Mouse (Mus musculus) C2C12 (cell line): ENCODE results near the gene A1cf.

Experiments
- CEBPB ChIP-seq: IDR thresholded peaks from one replicate; pipeline ENCODE4 v1.6.1; 2011; ENCODE audit warnings: low read depth, mild to moderate bottlenecking, control low read depth, moderate library complexity
- CTCF ChIP-seq: IDR thresholded peaks from one replicate; pipeline ENCODE4 v1.5.1; 2011; ENCODE audit not compliant: control insufficient read depth, insufficient read depth, insufficient read length
- MAX ChIP-seq: IDR thresholded peaks from one replicate; pipeline ENCODE4 v1.6.1; 2011; ENCODE audit warnings: mild to moderate bottlenecking, control low read depth
- MYOD1 ChIP-seq: IDR thresholded peaks from one replicate; pipeline ENCODE4 v1.6.1; 2011; ENCODE audit warnings: low read depth; ENCODE audit not compliant: control insufficient read depth, insufficient read length
- MYOG ChIP-seq: IDR thresholded peaks from one replicate; pipeline ENCODE4 v1.6.1; 2011; ENCODE audit not compliant: control insufficient read depth, insufficient read length; ENCODE audit errors: extremely low read depth
- USF1 ChIP-seq: IDR thresholded peaks from one replicate; pipeline ENCODE4 v1.6.1; 2011; ENCODE audit warnings: low read depth, mild to moderate bottlenecking, control low read depth, moderate library complexity

DNA sequence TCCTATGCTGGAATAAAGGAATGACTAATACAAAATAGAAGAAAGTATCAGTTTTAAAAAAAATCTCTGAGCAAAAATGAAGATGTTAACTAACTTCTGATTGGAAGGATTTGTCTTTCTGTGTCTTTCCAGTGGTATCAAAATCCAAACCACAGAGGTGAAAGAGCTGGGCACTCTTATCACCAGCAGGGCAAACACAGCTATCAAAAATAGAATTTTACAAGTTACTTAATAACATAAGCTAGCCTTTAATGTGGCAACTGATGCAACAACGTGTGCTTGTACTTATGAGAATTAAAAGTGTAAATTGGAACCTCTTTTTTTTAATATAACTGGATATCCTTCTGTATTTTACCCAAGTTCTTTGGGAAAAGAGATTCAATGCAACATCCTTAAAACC is 27.4 kb downstream of the A1cf start:
- no peak for TF ChIP-seq CTCF
- TF ChIP-seq MAX, result no peak
- TF ChIP-seq CEBPB, result no peak
- no peak for TF ChIP-seq MYOD1
- TF ChIP-seq MYOG, result no peak
- TF ChIP-seq USF1, result no peak
